Mouse (Mus musculus) left cerebral cortex, adult 2 months (tissue): Measurements from ENCODE around the gene Gnb5. TPM values are rescaled to one million over a fixed set of nuclear protein-coding genes. Genes with fewer than 3 reads are reported as not detected.
A peak's percentile ranks its signal among the peaks of the same experiment; 100 is the strongest.

ENCODE experiments used
- DNase-seq, 2 experiments: peaks; one replicate each; pipeline ENCODE4 v3.0.0; 2021 to 2022; ENCODE audit warnings: low spot score in 2 of 2, mixed read lengths in 1 of 2; ENCODE audit errors: extremely low spot score in 1 of 2
- H3K27ac ChIP-seq: fragments of 200-600 bp; 2 replicates; pipeline ENCODE4 v1.8.1; 2022
- H3K4me3 ChIP-seq: fragments of 200-600 bp; 2 replicates; pipeline ENCODE4 v1.8.1; 2022
- CTCF ChIP-seq: fragments of 200-600 bp; IDR thresholded peaks from 2 replicates; pipeline ENCODE4 v1.8.1; 2022; ENCODE audit warnings: antibody characterized with exemption, mild to moderate bottlenecking, moderate library complexity
- intact Hi-C: fragments of 180-260 bp; cut with DNase I; formaldehyde crosslinking; loops from one replicate; pipeline ENCODE4 v1.15.1; 2025
- long read RNA-seq, 2 experiments: library from polyadenylated mRNA; stranded (forward); transcript quantifications; one replicate each; pipeline ENCODE4 v2.0.0; 2021; ENCODE audit warnings: borderline mapping rate in 2 of 2
- total RNA-seq, 2 experiments: library from RNA; stranded (reverse); gene quantifications; 2 replicates each; pipeline ENCODE4 v1.2.3; 2021

The Gnb5 gene
- total RNA-seq: 100 to 1,000 TPM; 143 to 163 TPM
- long read RNA-seq, experiment 1, transcript Gnb5-206 (11 exons, 2,105 nt): major isoform, 154 of 171 reads
- long read RNA-seq, experiment 1, partial matches to known transcripts: 8 of 171 reads
- long read RNA-seq, experiment 1, other reads (novel, unspliced or antisense): 9 of 171 reads
- long read RNA-seq, experiment 2, transcript Gnb5-206 (11 exons, 2,105 nt): major isoform, 111 of 121 reads
- long read RNA-seq, experiment 2, partial matches to known transcripts: 4 of 121 reads
- long read RNA-seq, experiment 2, other reads (novel, unspliced or antisense): 6 of 121 reads

- no peak for TF ChIP-seq CTCF
- no peak for DNase-seq
- no peak within 1 kb of the TSS for H3K4me3 ChIP-seq
- intact Hi-C loops: no loop called here
- H3K27ac ChIP-seq: no peak within 1 kb of the TSS
These were observed at the start of gene Gnb5 for GRCm38 (mm10) chr9:75306126-75306898. Gene Gnb5, plus strand, starts transcription at chr9:75306288.

DNA sequence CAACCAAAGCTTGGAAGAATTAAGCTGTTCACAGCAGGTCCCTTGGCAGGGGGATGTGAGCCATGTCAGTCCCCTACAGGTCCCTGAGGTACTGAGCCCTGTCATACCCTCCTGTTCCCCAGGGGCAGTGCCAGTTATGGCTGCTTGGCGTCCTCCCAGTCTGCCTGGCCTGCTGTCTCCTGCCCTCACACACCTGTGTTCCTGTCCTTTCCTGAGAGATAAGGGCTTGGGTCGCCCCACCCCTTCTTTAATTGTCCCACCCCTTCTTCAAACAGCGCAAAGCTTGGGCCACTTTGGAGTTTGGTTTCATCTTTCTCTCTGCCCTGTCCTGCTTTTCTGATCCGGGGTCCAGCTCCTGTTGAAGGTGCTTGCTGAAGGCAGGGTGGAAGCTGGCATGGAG lies 47.3 kb upstream of the Gnb5 start:
- no peak overlapping the region for H3K4me3 ChIP-seq
- no peak overlapping the region for H3K27ac ChIP-seq
- no peak for DNase-seq
- no peak for TF ChIP-seq CTCF
- intact Hi-C loops: no loop called here

GRCm38 (mm10) chr9:75259656-75260055 lies 46.4 kb upstream of the Gnb5 start:
- peak; percentile 37 for TF ChIP-seq CTCF
- no peak overlapping the region for H3K27ac ChIP-seq
- DNase-seq: no peak
- H3K4me3 ChIP-seq: no peak overlapping the region
- intact Hi-C loops: loop anchor here (2.0 kb wide), 2 partner anchors 39 to 209 kb away; no protein-coding TSS in a partner anchor

DNA sequence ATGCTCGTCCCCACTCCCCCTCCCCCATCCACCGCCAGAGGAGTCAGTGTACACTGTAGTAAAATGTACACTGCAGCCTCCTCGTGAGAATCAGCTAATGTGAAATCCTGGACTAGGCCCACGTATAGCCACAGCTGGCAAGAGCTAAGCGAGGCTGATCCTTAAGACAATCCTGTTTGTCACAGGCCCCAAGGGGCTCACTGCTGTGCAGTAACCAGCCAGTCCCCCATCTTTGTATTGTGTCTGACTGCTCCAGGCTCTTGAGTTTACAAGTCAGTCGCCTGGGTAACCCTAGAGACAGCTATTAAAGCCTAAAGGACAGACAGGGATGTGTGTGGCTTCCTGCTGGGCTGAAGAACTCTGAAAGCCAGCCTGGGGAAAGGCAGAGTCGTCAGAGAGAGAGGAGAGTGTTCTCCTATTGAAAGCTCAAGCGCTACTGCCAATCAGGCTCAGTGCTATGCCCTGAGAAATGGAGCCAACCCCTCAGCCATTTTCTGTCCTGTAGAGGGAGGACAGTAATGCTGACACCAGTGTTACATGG lies 44.7 kb upstream of the Gnb5 start:
- intact Hi-C loops: loop anchor here (2.0 kb wide), 2 partner anchors 41 to 211 kb away; no protein-coding TSS in a partner anchor
- no peak for TF ChIP-seq CTCF
- no peak overlapping the region for H3K4me3 ChIP-seq
- H3K27ac ChIP-seq: peak overlapping the region; percentile 85
- no peak for DNase-seq

GRCm38 (mm10) chr9:75262235-75262826 lies 43.8 kb upstream of the Gnb5 start:
- peak in 1 of 2 experiments; percentile 45 for DNase-seq
- Histone ChIP-seq H3K4me3 (no peak overlapping the region), H3K27ac (peak overlapping the region; percentile 76)
- intact Hi-C loops: no loop called here
- peak; percentile 71 for TF ChIP-seq CTCF

GRCm38 (mm10) chr9:75264008-75264718 lies 41.9 kb upstream of the Gnb5 start:
- Histone ChIP-seq H3K4me3 (no peak overlapping the region), H3K27ac (no peak overlapping the region)
- intact Hi-C loops: no loop called here
- TF ChIP-seq CTCF: no peak
- DNase-seq: no peak

- DNase-seq: no peak
- intact Hi-C loops: no loop called here
- no peak; the same call in none of the 2 replicates for TF ChIP-seq CTCF
- no peak overlapping the region for H3K4me3 ChIP-seq
- H3K27ac ChIP-seq: no peak overlapping the region
These were observed 38.9 kb upstream of the Gnb5 start for GRCm38 (mm10) chr9:75267147-75267546.

DNA sequence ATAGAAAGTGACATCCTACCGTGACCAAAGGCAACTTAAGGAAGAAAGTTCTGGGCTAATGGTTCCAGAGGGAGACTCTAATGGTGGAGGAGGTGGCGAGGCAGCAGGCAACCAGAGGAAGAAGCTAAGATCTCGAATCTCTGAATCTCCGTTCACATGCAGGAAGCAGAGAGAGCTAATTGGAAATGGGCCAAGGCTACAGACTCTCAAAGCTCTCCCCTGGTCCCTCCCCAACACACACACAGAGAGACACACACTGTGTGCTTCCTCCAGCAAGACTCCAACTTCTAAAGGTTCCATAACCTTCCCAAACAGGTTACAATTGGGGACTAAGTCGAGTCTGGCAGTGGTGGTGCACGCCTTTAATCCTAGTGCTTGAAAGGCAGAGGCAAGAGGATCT lies 35.7 kb upstream of the Gnb5 start:
- DNase-seq: no peak
- no peak overlapping the region for H3K4me3 ChIP-seq
- no peak for TF ChIP-seq CTCF
- H3K27ac ChIP-seq: no peak overlapping the region
- intact Hi-C loops: no loop called here

GRCm38 (mm10) chr9:75271539-75271938 lies 34.5 kb upstream of the Gnb5 start:
- intact Hi-C loops: no loop called here
- H3K4me3 ChIP-seq: no peak overlapping the region
- no peak overlapping the region for H3K27ac ChIP-seq
- no peak for TF ChIP-seq CTCF
- DNase-seq: no peak

- Histone ChIP-seq H3K4me3 (no peak overlapping the region), H3K27ac (no peak overlapping the region)
- intact Hi-C loops: no loop called here
- DNase-seq: no peak
- TF ChIP-seq CTCF: no peak
These were observed 32.4 kb upstream of the Gnb5 start for GRCm38 (mm10) chr9:75273646-75274045.

DNA sequence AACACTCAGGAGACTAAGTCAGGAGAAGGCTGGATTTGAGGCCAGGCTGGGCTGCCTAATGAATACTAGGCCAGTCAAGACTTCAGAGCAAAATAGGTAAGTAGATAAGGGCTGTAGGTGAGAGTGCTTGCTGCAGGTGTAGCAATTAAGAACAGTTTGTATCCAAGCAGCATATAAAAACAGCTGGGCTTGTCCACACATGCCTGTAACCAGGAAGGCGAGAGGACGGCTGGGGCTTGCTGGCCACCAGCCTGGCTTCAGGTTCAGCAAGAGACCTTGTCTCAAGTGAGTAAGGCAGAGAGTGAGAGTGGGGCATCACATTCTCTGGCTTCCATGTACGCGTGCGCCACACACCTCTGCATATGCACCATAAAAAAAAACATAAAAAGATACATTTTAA lies 31.6 kb upstream of the Gnb5 start:
- Histone ChIP-seq H3K4me3 (no peak overlapping the region), H3K27ac (no peak overlapping the region)
- TF ChIP-seq CTCF: no peak
- DNase-seq: no peak
- intact Hi-C loops: no loop called here
